In the genomic region with DNA sequence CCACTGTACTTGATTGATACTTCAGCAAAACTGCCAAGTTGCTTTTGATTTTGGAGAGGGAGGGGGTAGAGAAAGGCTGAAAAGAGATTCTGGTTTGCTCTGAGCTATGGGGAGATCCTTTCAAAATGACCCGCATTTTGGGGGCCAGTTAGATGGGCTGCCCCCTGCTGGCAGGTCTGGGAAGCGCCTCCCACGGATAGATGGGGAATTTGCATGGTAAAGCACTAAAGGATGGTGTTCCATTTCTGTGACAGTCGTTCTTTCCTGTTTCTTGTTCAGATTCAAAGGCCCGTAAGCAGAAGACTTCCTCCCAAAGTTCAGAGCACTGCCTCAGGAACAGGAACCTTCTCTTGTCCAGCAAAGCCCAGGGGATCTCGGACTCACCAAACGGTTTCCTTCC, we compare ENCODE assay signal across 8 mouse cellular contexts. TPM values are rescaled to one million over a fixed set of nuclear protein-coding genes. Genes with fewer than 3 reads are reported as not detected.
A peak's percentile ranks its signal among the peaks of the same experiment; 100 is the strongest.
DNase-seq lines count a peak whose midpoint lies in the region; ATAC-seq and TF ChIP-seq lines count a peak whose summit lies in the region.

No protein-coding gene starts in this region.

- H3K9me3 ChIP-seq in heart, embryonic 10.5 days, result no peaks in the 10 kb centered on the region
- H3K9me3 ChIP-seq in kidney, postnatal 0 days (replicated peaks; ENCODE audit: low read length), result no peaks in the 10 kb centered on the region

- no peaks in the 10 kb centered on the region for H3K27me3 ChIP-seq in heart, adult 2 months (ENCODE audit: control insufficient read depth, insufficient read depth, low read length)
- H3K27me3 ChIP-seq in heart, embryonic 10.5 days (ENCODE audit: insufficient read depth, poor library complexity, severe bottlenecking), result no peaks in the 10 kb centered on the region
- no peaks in the 10 kb centered on the region for H3K27me3 ChIP-seq in kidney, postnatal 0 days (ENCODE audit: insufficient read depth, low read length)

- TF ChIP-seq EP300 in heart, adult 2 months (IDR thresholded peaks at IDR 0.05; ENCODE audit: insufficient read depth, low read depth, low read length), result 0 out of 2 replicates have a peak, but pooled peaks have one; percentile 12

- H3K9ac ChIP-seq in heart, adult 2 months (ENCODE audit: low read depth, low read length), result no peak overlapping the region
- no peak overlapping the region for H3K9ac ChIP-seq in kidney, postnatal 0 days (ENCODE audit: low read depth, low read length)

- no peak overlapping the region for H3K27ac ChIP-seq in heart, adult 2 months
- no peak overlapping the region for H3K27ac ChIP-seq in heart, embryonic 10.5 days
- no peak overlapping the region for H3K27ac ChIP-seq in kidney, postnatal 0 days

- no peak overlapping the region for H3K4me3 ChIP-seq in heart, adult 2 months
- no peak overlapping the region for H3K4me3 ChIP-seq in heart, embryonic 10.5 days
- H3K4me3 ChIP-seq in kidney, postnatal 0 days (replicated peaks; ENCODE audit: low read depth, low read length), result no peak overlapping the region

- no peak overlapping the region for H3K4me2 ChIP-seq in kidney, postnatal 0 days (ENCODE audit: low read length)

- intact Hi-C loops in heart, adult 2 months (cut with DNase I), result loop anchor here (1.0 to 5.0 kb wide), 4 partner anchors 36 to 391 kb away; no protein-coding TSS in a partner anchor

- TF ChIP-seq CTCF in heart, adult 2 months (IDR thresholded peaks at IDR 0.05), result peak; percentile 88
- TF ChIP-seq CTCF in kidney, postnatal 0 days (IDR thresholded peaks at IDR 0.05; ENCODE audit: low read depth), result peak; percentile 74

- WGBS in heart, adult 2 months, result 36% methylated on average over 7 of the region's 7 CpGs
- WGBS in heart, embryonic 10.5 days, result 44% methylated on average over 7 of the region's 7 CpGs
- WGBS in kidney, postnatal 0 days, result 46% methylated on average over 7 of the region's 7 CpGs

- DNase-seq in heart, adult 2 months, result peak; percentile 36 to 78
- no peak for DNase-seq in heart, embryonic 10.5 days (ENCODE audit: low spot score)
- DNase-seq in A20 (ENCODE audit: low read depth, low spot score), result peak; percentile 39
- peak; percentile 48 to 61 for DNase-seq in adrenal gland, adult 18-20 months (ENCODE audit: low spot score in 2 of 2)
- DNase-seq in embryo, embryonic 10.5 days (ENCODE audit: low spot score), result peak; percentile 35
- DNase-seq in kidney, postnatal 0 days (ENCODE audit: low spot score), result peak; percentile 27
- peak; percentile 71 for DNase-seq in testis, postnatal 10 days (ENCODE audit: low spot score)

- no peaks in the 10 kb centered on the region for H3K4me1 ChIP-seq in heart, adult 2 months (ENCODE audit: control insufficient read depth, insufficient read depth, low read length)
- no peaks in the 10 kb centered on the region for H3K4me1 ChIP-seq in heart, embryonic 10.5 days
- H3K4me1 ChIP-seq in kidney, postnatal 0 days (replicated peaks; ENCODE audit: insufficient read depth, low read length), result no peaks in the 10 kb centered on the region

- H3K36me3 ChIP-seq in heart, adult 2 months (ENCODE audit: control insufficient read depth, insufficient read depth, low read length), result no peaks in the 10 kb centered on the region
- H3K36me3 ChIP-seq in heart, embryonic 10.5 days, result peaks cover 41% of the 10 kb centered on the region
- H3K36me3 ChIP-seq in kidney, postnatal 0 days (ENCODE audit: insufficient read depth, low read length), result 0 out of 2 replicates have a peak, but pooled peaks cover 16% of the 10 kb centered on the region

- no peak for ATAC-seq in kidney, postnatal 0 days (replicated peaks; ENCODE audit: low FRiP score, low read depth)
- peak; percentile 75 for ATAC-seq in megakaryocyte progenitor cell, adult 5-6 weeks (replicated peaks; ENCODE audit: poor library complexity)

- no peak for TF ChIP-seq POLR2A in heart, adult 2 months (IDR thresholded peaks at IDR 0.05; ENCODE audit: insufficient read depth, low read depth, low read length)

- H3K79me2 ChIP-seq in heart, adult 2 months (replicated peaks; ENCODE audit: control insufficient read depth, insufficient read depth, low read length), result no peaks in the 10 kb centered on the region

RNA-seq across cellular contexts. Expression of a gene that starts 42.5 kb away (rescaled TPM):
- total RNA-seq in heart, adult 2 months (2021), result 1 to 10 TPM; 5.7 to 6.0 TPM
- 2.2 and 2.3 TPM in 2 replicates for polyA plus RNA-seq in heart, adult 2 months (2012; rRNA removed)
- 4.9 and 6.7 TPM in 2 replicates for polyA plus RNA-seq in heart, embryonic 10.5 days (2016; fragmentation: Nextera tagmentation; extraction: Ambion mirVana)
- total RNA-seq in adrenal gland, adult 18-20 months (2021), result 1 to 10 TPM; 8.0 to 9.1 TPM
- polyA plus RNA-seq in kidney, postnatal 0 days (2015; fragmentation: Nextera tagmentation; extraction: Ambion mirVana), result 3.0 and 3.3 TPM in 2 replicates
- total RNA-seq in megakaryocyte progenitor cell, adult 5-6 weeks (2015), result 10.0 and 10.3 TPM in 2 replicates
- 4.3 and 6.9 TPM in 2 replicates for total RNA-seq in megakaryocyte progenitor cell, adult 5-6 weeks (2017)
